Mouse (Mus musculus): ENCODE data around the gene Rrm2.

The Rrm2 gene

GRCm38 (mm10) chr12:24750521-24750920 is 42.5 kb downstream of the Rrm2 start:
- DNase-seq (ENCODE audit: inconsistent ontology term), result no peak

- peak; percentile 61 for DNase-seq (ENCODE audit: inconsistent ontology term)
Observed at GRCm38 (mm10) chr12:24753680-24754079, 45.6 kb downstream of the Rrm2 start.

- DNase-seq (ENCODE audit: inconsistent ontology term), result peak; percentile 61
Observed at GRCm38 (mm10) chr12:24754693-24755092, 46.7 kb downstream of the Rrm2 start.

- DNase-seq (ENCODE audit: inconsistent ontology term), result no peak
Observed at GRCm38 (mm10) chr12:24755471-24755870, 47.4 kb downstream of the Rrm2 start.

DNA sequence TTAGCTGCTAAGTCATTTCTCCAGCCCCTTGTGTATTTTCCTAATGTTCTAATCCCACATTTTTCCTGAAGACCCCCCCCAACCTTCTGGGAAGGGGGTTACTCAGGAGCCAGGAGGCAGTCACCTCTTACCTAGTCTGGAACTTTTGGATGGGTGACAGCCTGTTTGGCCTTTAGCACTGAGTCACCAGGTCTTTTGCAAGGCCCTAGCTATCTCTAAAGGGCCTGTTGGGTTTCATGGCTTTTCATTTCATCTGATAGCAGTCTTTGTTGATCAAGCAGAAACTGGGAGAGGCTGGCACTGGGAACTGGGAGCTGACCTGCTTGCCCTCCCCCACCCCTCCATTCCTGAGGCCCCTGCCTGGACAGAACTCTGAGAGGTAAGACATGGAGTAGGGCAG is 49.3 kb downstream of the Rrm2 start:
- no peak for DNase-seq (ENCODE audit: inconsistent ontology term)

- no peak for DNase-seq (ENCODE audit: inconsistent ontology term)
Observed at GRCm38 (mm10) chr12:24758374-24758773, 50.3 kb downstream of the Rrm2 start.

- DNase-seq (ENCODE audit: inconsistent ontology term), result peak; percentile 9
Observed at GRCm38 (mm10) chr12:24762253-24762652, 54.2 kb downstream of the Rrm2 start.
